Mouse (Mus musculus) midbrain, embryonic 10.5 days (tissue): ENCODE results near the gene Prdm10. TPM values are rescaled to one million over a fixed set of nuclear protein-coding genes. Genes with fewer than 3 reads are reported as not detected.

Experiments used
- DNase-seq: peaks from one replicate; pipeline ENCODE4 v3.0.0-alpha.2; 2017; ENCODE audit warnings: low spot score
- H3K27ac ChIP-seq: fragments of 300-500 bp; sonication (generic); replicated peaks from 2 replicates; pipeline ENCODE4 v1.5.1; 2016; ENCODE audit warnings: mild to moderate bottlenecking
- H3K27me3 ChIP-seq: fragments of 300-500 bp; sonication (generic); 2 replicates; pipeline ENCODE4 v1.6.1; 2016; ENCODE audit warnings: low read depth, mild to moderate bottlenecking; ENCODE audit not compliant: poor library complexity, severe bottlenecking
- H3K36me3 ChIP-seq: fragments of 300-500 bp; sonication (generic); 2 replicates; pipeline ENCODE4 v1.6.1; 2016; ENCODE audit warnings: mild to moderate bottlenecking, moderate library complexity
- H3K4me1 ChIP-seq: fragments of 300-500 bp; sonication (generic); 2 replicates; pipeline ENCODE4 v1.6.1; 2016
- H3K4me3 ChIP-seq: fragments of 300-500 bp; sonication (generic); 2 replicates; pipeline ENCODE4 v1.5.1; 2016; ENCODE audit warnings: mild to moderate bottlenecking, moderate library complexity
- H3K9me3 ChIP-seq: fragments of 300-500 bp; sonication (generic); replicated peaks from 2 replicates; pipeline ENCODE4 v1.6.1; 2016; ENCODE audit warnings: mild to moderate bottlenecking
- WGBS: fragments of 180-500 bp; shearing (Covaris S2); methylation state at CpG from one replicate; pipeline ENCODE4 v1.1.7; 2016; 5-methylcytosine and 5-hydroxymethylcytosine counted together
- polyA plus RNA-seq: library from polyadenylated mRNA; unstranded; fragments of >200 nt; fragmentation: Nextera tagmentation; extraction: Ambion mirVana; gene quantifications from 2 replicates; pipeline ENCODE4 v1.2.1, GENCODE M21; 2016

Gene Prdm10
- polyA plus RNA-seq, 1 experiment from 2014 or later, result 7.3 TPM

DNA sequence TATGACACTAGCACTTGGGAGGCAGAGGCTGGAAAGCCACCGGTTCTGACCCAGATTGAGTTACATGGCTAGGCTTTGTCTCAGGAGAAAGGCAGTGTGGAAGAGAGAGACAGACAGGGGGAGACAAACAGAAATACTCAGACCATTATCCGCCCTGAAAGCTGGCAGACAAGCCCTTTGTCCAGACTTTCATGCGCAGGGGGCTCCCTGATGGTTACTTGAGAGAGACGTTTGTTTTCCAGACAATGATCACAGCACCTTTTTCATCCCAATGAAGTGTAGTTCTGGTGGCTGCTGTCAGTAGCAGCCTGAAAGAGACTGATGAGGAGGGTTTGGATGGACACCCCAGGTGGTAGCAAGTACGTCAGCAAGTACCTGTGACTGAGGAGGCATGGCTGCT lies 38.6 kb downstream of the Prdm10 start:
- WGBS, result 39% methylated on average over 5 of the region's 5 CpGs
- DNase-seq, result no peak
- Histone ChIP-seq H3K9me3 (no peaks in the 10 kb centered on the region), H3K27ac (peak overlapping the region; percentile 59; the same call in 1 of the 2 replicates), H3K27me3 (no peaks in the 10 kb centered on the region), H3K4me1 (peaks cover 37% of the 10 kb centered on the region), H3K36me3 (no peaks in the 10 kb centered on the region; the same call in 1 of the 2 replicates), H3K4me3 (no peak overlapping the region)

DNA sequence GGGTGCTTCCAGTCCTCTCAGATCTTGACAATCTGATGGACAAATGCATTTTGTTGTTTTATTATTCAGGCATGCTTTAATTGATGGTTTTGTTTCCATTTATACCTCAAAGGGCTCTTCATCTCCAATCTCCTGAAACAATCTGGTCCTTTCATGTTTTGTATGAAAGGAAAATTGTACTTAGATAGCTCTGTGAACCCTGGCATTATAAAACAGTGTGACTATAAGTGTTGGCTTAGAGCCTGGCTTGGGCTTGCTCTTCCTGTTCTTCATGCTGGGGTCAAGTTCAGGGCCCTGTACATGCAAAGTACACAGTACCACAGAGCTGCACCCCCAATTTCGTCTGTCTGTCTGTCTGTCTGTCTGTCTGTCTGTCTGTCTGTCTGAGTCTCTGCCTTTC lies 40.4 kb downstream of the Prdm10 start:
- Histone ChIP-seq H3K9me3 (no peaks in the 10 kb centered on the region), H3K27me3 (no peaks in the 10 kb centered on the region), H3K4me1 (peaks cover 37% of the 10 kb centered on the region), H3K4me3 (no peak overlapping the region), H3K36me3 (no peaks in the 10 kb centered on the region; the same call in 1 of the 2 replicates), H3K27ac (peak overlapping the region; percentile 35; the same call in 1 of the 2 replicates)
- WGBS, result 64% methylated on average over 1 of the region's 1 CpGs
- DNase-seq, result no peak

DNA sequence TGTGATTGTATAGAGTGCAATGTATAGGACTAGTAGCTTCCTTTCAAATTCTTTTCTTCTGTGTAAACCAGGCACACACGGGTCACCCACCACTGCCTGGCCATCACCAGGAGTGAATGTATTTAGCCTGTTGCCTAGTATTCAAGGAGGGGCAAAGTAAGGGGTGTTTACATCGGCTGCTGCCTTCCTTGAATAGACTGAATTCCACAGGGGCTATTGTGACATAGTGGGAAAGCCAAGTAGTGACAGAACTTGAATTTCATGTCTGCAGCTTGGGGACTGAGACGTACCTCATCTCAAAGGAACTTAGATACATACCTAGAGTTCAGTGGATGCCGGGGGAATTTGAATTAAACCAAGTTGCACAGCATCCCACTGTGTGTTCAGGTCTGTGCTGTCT lies 41.2 kb downstream of the Prdm10 start:
- H3K4me1 ChIP-seq, result peaks cover 40% of the 10 kb centered on the region
- DNase-seq, result no peak
- 56% methylated on average over 4 of the region's 4 CpGs for WGBS
- 0 out of 2 replicates have a peak overlapping the region, but pooled peaks have one; percentile 38 for H3K27ac ChIP-seq
- no peaks in the 10 kb centered on the region for H3K27me3 ChIP-seq
- no peaks in the 10 kb centered on the region for H3K9me3 ChIP-seq
- no peaks in the 10 kb centered on the region; the same call in 1 of the 2 replicates for H3K36me3 ChIP-seq
- no peak overlapping the region for H3K4me3 ChIP-seq

DNA sequence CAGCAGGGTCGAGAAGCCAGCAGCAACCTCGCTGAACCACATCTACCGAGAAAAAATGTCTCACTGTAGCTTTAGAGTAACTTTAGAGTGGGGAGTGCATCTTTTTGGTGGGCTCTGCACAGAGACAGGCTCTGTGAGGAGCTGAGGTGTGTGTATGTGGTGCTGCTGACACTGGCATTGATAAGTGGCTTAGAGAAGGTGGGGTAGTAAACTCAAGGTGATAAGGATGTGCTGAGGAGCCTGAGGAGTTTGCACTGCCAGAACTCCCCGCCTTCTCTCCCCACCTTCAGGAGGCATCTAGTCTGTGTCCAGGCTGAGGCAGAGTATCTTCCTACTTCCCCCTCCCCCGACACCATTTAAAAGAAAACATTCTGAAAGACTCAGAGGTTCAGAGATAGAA lies 41.8 kb downstream of the Prdm10 start:
- WGBS, result 82% methylated on average over 5 of the region's 5 CpGs
- peak overlapping the region; percentile 38; the same call in 1 of the 2 replicates for H3K27ac ChIP-seq
- no peak overlapping the region for H3K4me3 ChIP-seq
- no peaks in the 10 kb centered on the region for H3K27me3 ChIP-seq
- peaks cover 42% of the 10 kb centered on the region for H3K4me1 ChIP-seq
- peaks cover 2% of the 10 kb centered on the region for H3K36me3 ChIP-seq
- H3K9me3 ChIP-seq, result no peaks in the 10 kb centered on the region
- DNase-seq, result no peak

DNA sequence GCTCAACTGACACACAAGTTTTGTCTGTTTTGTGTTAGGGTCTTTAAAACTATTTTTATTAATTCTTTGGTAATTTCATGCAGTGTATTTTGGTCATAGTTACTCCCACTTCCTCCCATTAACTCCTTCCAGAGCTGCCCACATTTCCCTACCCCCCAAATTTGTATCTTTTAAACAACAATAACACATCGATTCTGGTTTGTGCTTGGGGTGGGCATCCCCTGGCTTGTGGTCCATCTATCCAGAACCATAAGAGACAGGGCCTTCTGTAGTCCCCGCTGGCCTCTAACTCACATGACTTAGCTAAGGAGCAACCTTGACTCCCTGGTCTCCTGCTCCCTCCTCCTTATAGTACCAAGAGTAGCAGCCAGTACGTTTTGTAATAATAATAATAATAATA lies 50.5 kb downstream of the Prdm10 start:
- H3K4me3 ChIP-seq, result no peak overlapping the region
- H3K27ac ChIP-seq, result no peak overlapping the region
- H3K4me1 ChIP-seq, result peaks cover 8% of the 10 kb centered on the region
- WGBS, result 86% methylated on average over 3 of the region's 3 CpGs
- H3K36me3 ChIP-seq, result peaks cover 41% of the 10 kb centered on the region
- no peaks in the 10 kb centered on the region for H3K27me3 ChIP-seq
- H3K9me3 ChIP-seq, result no peaks in the 10 kb centered on the region
- no peak for DNase-seq

DNA sequence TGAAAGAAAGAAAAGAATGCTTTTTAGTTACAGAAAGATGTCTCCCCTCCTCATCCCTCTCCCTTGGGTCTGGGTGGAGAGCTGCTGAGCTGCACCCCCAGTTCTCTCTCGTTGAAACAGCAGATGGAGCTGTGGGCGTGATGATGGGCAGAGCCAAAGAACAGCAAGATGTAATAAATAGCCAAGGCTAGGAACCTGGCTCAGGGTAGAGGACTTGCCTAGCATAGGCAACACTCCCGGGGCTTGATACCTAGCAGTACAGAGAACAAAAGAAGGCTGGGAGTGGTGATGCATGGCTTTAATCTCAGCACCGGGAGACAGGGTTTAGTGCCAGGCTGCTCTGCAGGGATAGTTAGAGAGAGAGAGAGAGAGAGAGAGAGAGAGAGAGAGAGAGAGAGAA lies 50.9 kb downstream of the Prdm10 start:
- no peaks in the 10 kb centered on the region for H3K27me3 ChIP-seq
- no peak overlapping the region for H3K4me3 ChIP-seq
- no peaks in the 10 kb centered on the region for H3K9me3 ChIP-seq
- H3K36me3 ChIP-seq, result peaks cover 46% of the 10 kb centered on the region
- WGBS, result 60% methylated on average over 4 of the region's 4 CpGs
- no peak for DNase-seq
- H3K4me1 ChIP-seq, result peaks cover 4% of the 10 kb centered on the region
- no peak overlapping the region for H3K27ac ChIP-seq

DNA sequence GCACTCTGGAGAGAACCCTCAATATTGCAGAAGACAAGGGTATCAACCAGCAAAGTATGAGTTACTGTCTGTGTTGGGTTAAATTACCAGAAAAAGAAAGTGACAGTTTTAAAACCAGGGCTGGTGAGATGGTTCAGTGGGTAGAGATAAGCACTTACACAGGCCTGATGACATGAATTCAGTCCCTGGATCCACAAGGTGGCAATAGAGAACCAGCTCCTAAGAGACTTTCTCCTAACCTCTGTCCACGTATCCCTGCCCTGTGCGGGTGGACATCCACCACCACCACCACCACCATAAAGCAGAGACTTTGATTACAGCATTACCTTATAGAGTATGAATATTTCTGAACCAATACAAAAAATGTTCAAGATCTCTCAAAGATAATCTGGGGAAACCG lies 51.6 kb downstream of the Prdm10 start:
- Histone ChIP-seq H3K36me3 (peaks cover 52% of the 10 kb centered on the region), H3K4me1 (no peaks in the 10 kb centered on the region), H3K27ac (no peak overlapping the region), H3K4me3 (no peak overlapping the region), H3K27me3 (no peaks in the 10 kb centered on the region), H3K9me3 (no peaks in the 10 kb centered on the region)
- 62% methylated on average over 3 of the region's 3 CpGs for WGBS
- no peak for DNase-seq

DNA sequence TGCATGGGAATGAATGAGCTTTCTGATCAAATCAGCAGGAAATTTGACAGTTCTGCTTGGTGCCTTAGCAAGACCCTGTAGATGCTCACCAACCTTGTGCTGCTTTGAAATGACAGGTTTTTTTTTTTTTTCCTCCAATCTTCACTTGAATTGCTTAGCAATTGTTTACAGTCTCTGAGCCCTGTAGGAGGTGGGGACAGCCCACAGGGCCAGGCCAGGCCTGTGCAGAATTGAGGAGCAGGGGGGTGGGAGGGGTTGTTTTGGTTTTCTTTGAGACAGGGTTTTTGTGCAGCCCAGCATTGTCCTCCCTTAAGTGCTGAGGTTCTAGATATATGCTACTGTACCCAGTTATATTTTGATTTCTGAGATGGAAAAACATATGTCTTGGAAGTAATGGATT lies 52.5 kb downstream of the Prdm10 start:
- no peak overlapping the region for H3K4me3 ChIP-seq
- no peak for DNase-seq
- no peaks in the 10 kb centered on the region for H3K27me3 ChIP-seq
- H3K27ac ChIP-seq, result no peak overlapping the region
- peaks cover 48% of the 10 kb centered on the region for H3K36me3 ChIP-seq
- H3K9me3 ChIP-seq, result no peaks in the 10 kb centered on the region
- no peaks in the 10 kb centered on the region for H3K4me1 ChIP-seq

DNA sequence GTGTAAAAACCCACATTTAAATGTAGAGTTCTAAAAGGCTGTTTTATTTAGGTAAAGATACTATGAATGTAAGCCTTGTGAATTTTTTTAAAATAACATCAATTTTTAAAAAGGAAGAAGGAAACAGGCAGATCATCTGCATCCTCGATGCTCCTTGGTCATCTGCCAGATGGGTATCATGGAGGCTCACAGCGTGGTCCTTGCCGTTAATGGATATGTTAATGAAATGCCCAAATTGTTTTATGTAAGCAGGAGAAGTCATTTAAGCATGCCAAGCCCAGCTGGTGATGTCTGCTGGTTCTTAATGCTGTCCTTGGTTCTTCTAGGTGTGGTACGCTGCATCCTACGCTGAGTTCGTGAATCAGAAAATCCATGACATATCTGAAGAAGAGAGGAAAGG lies 54.7 kb downstream of the Prdm10 start:
- peaks cover 33% of the 10 kb centered on the region for H3K36me3 ChIP-seq
- DNase-seq, result no peak
- WGBS, result 93% methylated on average over 6 of the region's 6 CpGs
- H3K4me1 ChIP-seq, result no peaks in the 10 kb centered on the region
- no peak overlapping the region for H3K4me3 ChIP-seq
- no peaks in the 10 kb centered on the region for H3K27me3 ChIP-seq
- H3K9me3 ChIP-seq, result no peaks in the 10 kb centered on the region
- no peak overlapping the region for H3K27ac ChIP-seq

DNA sequence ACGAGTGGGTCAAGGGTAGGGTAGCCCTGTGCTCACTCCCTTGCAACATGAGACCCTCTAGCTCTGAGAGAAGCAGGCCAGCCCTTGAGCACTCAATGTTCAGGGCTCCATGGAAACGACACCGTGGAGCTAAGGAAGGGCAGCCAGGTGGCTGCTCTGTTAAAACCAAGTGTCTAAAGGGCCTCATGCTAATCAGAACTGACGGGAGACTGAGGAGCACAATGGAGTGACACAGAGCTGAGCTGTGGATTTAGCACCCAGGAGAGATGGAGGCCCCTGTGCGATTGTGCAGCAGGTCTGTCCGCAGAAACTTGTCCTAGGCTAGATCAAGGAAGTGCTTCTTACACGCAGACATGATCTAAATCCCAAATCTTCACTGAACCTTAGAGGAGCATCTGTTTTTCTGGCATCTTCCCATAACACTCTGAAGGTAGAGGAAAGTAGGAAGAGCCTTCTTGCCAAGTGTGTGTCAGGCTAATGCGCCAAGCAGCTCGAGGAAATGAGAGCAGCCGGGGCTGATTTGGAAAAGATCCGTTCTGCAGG lies 64.0 kb downstream of the Prdm10 start:
- peak; percentile 32 for DNase-seq
- H3K36me3 ChIP-seq, result peaks cover 27% of the 10 kb centered on the region
- no peak overlapping the region for H3K4me3 ChIP-seq
- H3K4me1 ChIP-seq, result peaks cover 21% of the 10 kb centered on the region
- H3K9me3 ChIP-seq, result no peaks in the 10 kb centered on the region
- H3K27me3 ChIP-seq, result no peaks in the 10 kb centered on the region
- H3K27ac ChIP-seq, result peak overlapping the region; percentile 53; the same call in 1 of the 2 replicates
- WGBS, result 57% methylated on average over 11 of the region's 11 CpGs

DNA sequence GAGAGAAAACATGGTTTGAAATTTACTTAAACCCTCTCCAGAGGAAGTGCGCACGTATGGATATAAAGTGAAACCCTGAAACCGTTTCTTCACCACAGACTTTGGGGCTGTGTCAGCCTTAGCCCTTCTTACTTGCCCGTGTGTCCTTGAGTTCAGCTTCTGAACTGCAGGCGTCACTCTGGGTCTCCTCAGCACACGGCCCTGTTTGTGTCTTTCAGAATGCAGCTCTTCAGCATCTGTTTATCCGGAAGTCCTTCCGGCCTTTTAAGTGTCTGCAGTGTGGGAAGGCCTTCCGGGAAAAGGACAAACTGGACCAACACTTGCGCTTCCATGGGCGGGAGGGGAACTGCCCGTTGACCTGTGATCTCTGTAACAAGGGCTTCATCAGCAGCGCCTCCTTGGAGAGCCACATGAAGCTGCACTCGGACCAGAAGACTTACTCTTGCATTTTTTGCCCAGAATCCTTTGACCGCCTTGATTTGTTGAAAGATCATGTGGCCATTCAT lies 66.3 kb downstream of the Prdm10 start:
- peaks cover 24% of the 10 kb centered on the region for H3K36me3 ChIP-seq
- H3K4me1 ChIP-seq, result peaks cover 21% of the 10 kb centered on the region
- H3K27ac ChIP-seq, result no peak overlapping the region
- no peaks in the 10 kb centered on the region for H3K9me3 ChIP-seq
- DNase-seq, result no peak
- H3K4me3 ChIP-seq, result no peak overlapping the region
- WGBS, result 79% methylated on average over 15 of the region's 15 CpGs
- no peaks in the 10 kb centered on the region for H3K27me3 ChIP-seq

DNA sequence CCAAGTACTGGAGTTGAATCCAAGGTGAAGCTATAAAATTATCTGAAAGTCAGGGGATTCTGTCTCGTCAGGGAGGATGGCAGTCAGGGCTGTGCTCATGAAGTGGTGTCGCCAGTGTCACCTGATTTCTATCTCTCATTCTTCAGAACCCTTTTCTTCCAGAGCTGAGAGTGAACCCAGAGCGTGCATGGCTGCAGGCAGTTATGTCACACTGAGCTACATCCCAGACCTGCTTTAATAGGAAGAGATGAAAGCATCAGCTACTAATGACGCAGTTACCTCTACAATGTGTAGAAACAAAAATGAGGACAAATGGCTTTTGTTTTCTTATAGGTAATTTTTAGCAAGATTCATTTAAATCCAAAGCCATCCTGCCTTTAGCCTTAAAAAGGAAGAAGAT lies 68.1 kb downstream of the Prdm10 start:
- no peak overlapping the region for H3K4me3 ChIP-seq
- no peak overlapping the region; the same call in 1 of the 2 replicates for H3K27ac ChIP-seq
- 87% methylated on average over 4 of the region's 4 CpGs for WGBS
- peaks cover 28% of the 10 kb centered on the region for H3K36me3 ChIP-seq
- peaks cover 18% of the 10 kb centered on the region for H3K4me1 ChIP-seq
- H3K9me3 ChIP-seq, result no peaks in the 10 kb centered on the region
- H3K27me3 ChIP-seq, result no peaks in the 10 kb centered on the region
- no peak for DNase-seq

DNA sequence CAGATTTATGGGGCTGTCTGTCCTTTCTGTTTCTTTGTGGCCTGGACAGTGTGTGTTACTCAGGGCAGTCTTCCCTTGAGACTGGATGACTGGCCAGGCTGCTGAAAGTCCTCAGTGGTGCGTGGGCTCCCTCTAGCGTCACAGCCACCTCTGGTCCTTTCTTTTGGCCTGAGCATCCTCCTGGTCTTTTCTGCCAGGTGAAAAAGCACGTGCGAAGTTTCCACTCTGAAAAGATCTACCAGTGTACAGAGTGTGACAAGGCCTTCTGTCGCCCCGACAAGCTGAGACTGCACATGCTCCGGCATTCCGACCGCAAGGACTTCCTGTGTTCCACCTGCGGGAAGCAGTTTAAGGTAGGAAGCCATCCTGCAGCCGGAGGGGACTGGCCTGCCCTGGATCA lies 68.6 kb downstream of the Prdm10 start:
- no peaks in the 10 kb centered on the region for H3K27me3 ChIP-seq
- H3K4me1 ChIP-seq, result peaks cover 14% of the 10 kb centered on the region
- peaks cover 32% of the 10 kb centered on the region for H3K36me3 ChIP-seq
- WGBS, result 70% methylated on average over 11 of the region's 11 CpGs
- peak; percentile 56 for DNase-seq
- H3K27ac ChIP-seq, result no peak overlapping the region; the same call in 1 of the 2 replicates
- H3K9me3 ChIP-seq, result no peaks in the 10 kb centered on the region
- H3K4me3 ChIP-seq, result no peak overlapping the region
